Mouse (Mus musculus): ENCODE results near the gene Gm11639.

DNA sequence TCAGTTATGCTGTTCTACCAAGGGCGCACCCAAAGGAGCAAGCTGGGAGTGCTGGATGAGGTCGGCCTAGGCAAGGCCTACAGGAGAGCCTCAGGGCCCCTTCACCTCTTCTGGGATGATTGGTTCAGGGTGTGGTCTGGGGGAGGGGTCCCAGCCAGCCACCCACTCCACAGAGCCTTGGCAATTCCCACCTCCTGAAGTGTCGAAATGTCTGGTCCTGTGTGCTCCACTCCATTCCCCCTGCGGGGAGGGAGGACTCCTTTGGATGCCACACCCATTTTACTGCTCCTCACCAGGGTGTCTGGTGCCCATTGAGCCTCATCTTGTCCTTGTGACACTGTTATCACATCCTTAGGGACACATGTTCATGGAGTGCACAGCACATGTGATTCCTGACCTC is 39.3 kb upstream of the Gm11639 start:
- TF ChIP-seq CTCF (conservative IDR thresholded peaks at IDR 0.05; ENCODE audit: low read length): no peak
- no peak for TF ChIP-seq POU5F1 (IDR thresholded peaks at IDR 0.05; ENCODE audit: borderline replicate concordance, low read length)
